Mouse (Mus musculus): ENCODE data around the gene Psmd2. TPM values are rescaled to one million over a fixed set of nuclear protein-coding genes. Genes with fewer than 3 reads are reported as not detected.
"Not testable (repeated sequence)": the region's sequence is repeated elsewhere in the genome, so short reads cannot be mapped to it uniquely, and the experiment has no call there.

Psmd2 gene
- polyA plus RNA-seq, 1 experiment from 2014 or later = 202 TPM

GRCm38 (mm10) chr16:20623211-20623610 is 28.2 kb upstream of the Psmd2 start:
- Histone ChIP-seq H3K4me1 (replicated peaks) (peaks cover 33% of the 10 kb centered on the region), H3K27ac (no peak overlapping the region), H3K4me2 (no peak overlapping the region), H3K27me3 (peaks cover 62% of the 10 kb centered on the region), H3K9me3 (replicated peaks) (no peaks in the 10 kb centered on the region), H3K36me3 (no peaks in the 10 kb centered on the region), H3K9ac (no peak overlapping the region), H3K4me3 (no peak overlapping the region)
- ATAC-seq (replicated peaks; ENCODE audit: insufficient number of reproducible peaks, insufficient read depth, low FRiP score, low read depth) = no peak
- WGBS = 44% methylated on average over 2 of the region's 2 CpGs

GRCm38 (mm10) chr16:20628871-20629391 is 22.5 kb upstream of the Psmd2 start:
- Histone ChIP-seq H3K36me3 (no peaks in the 10 kb centered on the region), H3K4me3 (no peak overlapping the region), H3K27me3 (peaks cover 40% of the 10 kb centered on the region), H3K9ac (no peak overlapping the region), H3K27ac (no peak overlapping the region), H3K4me1 (replicated peaks) (peaks cover 6% of the 10 kb centered on the region), H3K4me2 (no peak overlapping the region), H3K9me3 (replicated peaks) (no peaks in the 10 kb centered on the region)
- 60% methylated on average over 11 of the region's 11 CpGs for WGBS
- no peak for ATAC-seq (replicated peaks; ENCODE audit: insufficient number of reproducible peaks, insufficient read depth, low FRiP score, low read depth)

DNA sequence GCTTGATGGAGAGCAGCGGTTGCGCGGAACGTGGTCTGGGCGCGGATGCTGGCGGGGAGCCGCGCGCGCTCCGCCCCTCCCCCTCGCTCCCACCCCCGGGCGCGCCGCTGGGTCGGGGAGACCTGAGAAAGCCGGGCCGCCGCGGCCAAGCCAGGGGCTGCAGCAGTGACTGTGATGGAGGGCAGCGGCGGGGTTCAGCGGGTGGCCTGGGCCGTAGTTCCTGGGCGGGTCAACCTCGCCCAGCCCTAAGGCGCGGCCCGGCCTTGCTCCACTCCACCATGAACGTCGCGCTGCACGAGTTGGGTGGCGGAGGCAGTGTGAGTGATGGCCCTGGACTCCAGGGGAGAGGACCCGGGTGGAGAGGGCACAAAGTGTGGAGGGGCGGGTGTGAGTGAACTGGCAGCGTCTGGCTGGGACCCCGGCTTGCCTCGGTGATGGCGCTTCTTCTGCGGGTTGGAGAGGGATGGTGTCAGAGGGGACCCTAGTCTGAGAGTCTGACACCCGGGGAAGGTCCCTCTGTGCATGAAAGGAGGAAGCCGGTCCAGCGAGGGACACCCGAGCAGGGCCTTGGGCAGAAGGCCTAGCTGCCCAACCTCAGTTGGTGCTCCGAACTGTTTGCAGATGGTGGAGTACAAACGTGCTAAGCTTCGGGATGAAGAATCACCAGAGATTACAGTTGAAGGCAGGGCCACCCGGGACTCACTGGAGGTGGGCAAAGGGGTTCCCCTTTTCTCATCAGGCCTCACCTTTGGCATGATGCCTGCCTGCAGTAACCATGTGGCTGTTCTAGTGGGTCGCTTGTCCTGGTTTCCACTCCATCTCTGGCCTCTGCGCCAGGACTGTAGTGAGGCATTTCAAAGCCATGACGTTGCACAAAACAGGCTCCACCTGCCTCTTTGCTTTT is 21.5 kb upstream of the Psmd2 start, which contains the start of gene Ece2:
TSS of gene Ece2 (plus strand) at position 98 of the 904 bp plus-strand sequence.
- Histone ChIP-seq H3K4me3 (peak within 1 kb of the TSS; percentile 56), H3K27ac (no peak within 1 kb of the TSS), H3K9ac (peak within 1 kb of the TSS; percentile 59), H3K4me2 (peak within 1 kb of the TSS; percentile 95), H3K36me3 (no peaks in the 10 kb centered on the region), H3K4me1 (replicated peaks) (peaks cover 6% of the 10 kb centered on the region), H3K9me3 (replicated peaks) (no peaks in the 10 kb centered on the region), H3K27me3 (peaks cover 38% of the 10 kb centered on the region)
- 0 out of 2 replicates have a peak, but pooled peaks have one; percentile 50 for ATAC-seq (replicated peaks; ENCODE audit: insufficient number of reproducible peaks, insufficient read depth, low FRiP score, low read depth)
- 8% methylated on average over 53 of the region's 54 CpGs for WGBS

DNA sequence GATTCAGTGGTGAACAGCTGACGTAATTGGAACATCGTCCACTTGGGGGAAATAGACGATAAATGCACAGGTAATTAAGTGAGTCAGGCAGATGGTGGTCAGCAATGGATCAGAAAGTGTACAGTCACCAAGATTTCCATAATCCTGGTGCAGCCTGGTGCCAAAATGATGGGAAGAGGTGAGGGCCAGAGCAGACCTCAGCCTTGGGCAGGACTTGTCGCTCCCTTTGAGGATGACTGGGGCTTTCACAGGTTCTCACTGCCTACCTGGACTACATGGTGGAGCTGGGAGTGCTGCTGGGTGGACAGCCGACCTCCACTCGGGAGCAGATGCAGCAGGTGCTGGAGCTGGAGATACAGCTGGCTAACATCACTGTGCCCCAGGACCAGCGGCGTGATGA is 14.0 kb upstream of the Psmd2 start:
- Histone ChIP-seq H3K4me2 (no peak overlapping the region), H3K4me1 (replicated peaks) (no peaks in the 10 kb centered on the region), H3K9me3 (replicated peaks) (no peaks in the 10 kb centered on the region), H3K27me3 (peaks cover 4% of the 10 kb centered on the region; the same call in 1 of the 2 replicates), H3K9ac (no peak overlapping the region), H3K4me3 (no peak overlapping the region), H3K36me3 (no peaks in the 10 kb centered on the region), H3K27ac (no peak overlapping the region)
- 76% methylated on average over 8 of the region's 8 CpGs for WGBS
- no peak for ATAC-seq (replicated peaks; ENCODE audit: insufficient number of reproducible peaks, insufficient read depth, low FRiP score, low read depth)

DNA sequence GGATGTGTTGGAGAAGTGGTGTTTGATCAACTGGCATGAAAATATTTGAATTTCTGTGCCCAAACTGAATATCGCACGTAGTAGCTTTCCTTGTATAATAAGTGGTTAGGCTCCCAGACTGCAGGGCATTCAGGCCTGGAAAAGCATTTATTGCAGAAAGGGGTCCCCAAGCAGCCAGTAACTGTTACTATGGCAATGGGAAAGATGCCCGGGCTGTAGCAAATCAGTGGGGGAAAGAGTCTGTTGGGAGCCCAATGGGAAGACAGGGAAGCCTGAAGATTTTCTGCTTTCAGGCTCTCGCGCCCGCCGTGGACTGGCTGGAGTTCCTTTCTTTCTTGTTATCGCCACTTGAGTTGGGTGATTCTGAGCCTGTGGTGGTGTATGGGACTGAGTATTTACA is 13.1 kb upstream of the Psmd2 start:
- Histone ChIP-seq H3K27ac (no peak overlapping the region), H3K4me2 (no peak overlapping the region), H3K4me1 (replicated peaks) (no peaks in the 10 kb centered on the region), H3K9ac (no peak overlapping the region), H3K36me3 (no peaks in the 10 kb centered on the region), H3K9me3 (replicated peaks) (no peaks in the 10 kb centered on the region), H3K27me3 (peaks cover 4% of the 10 kb centered on the region; the same call in 1 of the 2 replicates), H3K4me3 (no peak overlapping the region)
- WGBS = 74% methylated on average over 8 of the region's 8 CpGs
- no peak for ATAC-seq (replicated peaks; ENCODE audit: insufficient number of reproducible peaks, insufficient read depth, low FRiP score, low read depth)

- H3K4me2 ChIP-seq = no peak overlapping the region
- no peaks in the 10 kb centered on the region for H3K4me1 ChIP-seq (replicated peaks)
- 8% methylated on average over 8 of the region's 8 CpGs for WGBS
- no peaks in the 10 kb centered on the region for H3K9me3 ChIP-seq (replicated peaks)
- H3K36me3 ChIP-seq = no peaks in the 10 kb centered on the region
- H3K9ac ChIP-seq = no peak overlapping the region
- no peak overlapping the region for H3K4me3 ChIP-seq
- H3K27me3 ChIP-seq = peaks cover 4% of the 10 kb centered on the region; the same call in 1 of the 2 replicates
- H3K27ac ChIP-seq = no peak overlapping the region
- no peak for ATAC-seq (replicated peaks; ENCODE audit: insufficient number of reproducible peaks, insufficient read depth, low FRiP score, low read depth)
Observed at GRCm38 (mm10) chr16:20642161-20642560, 9.3 kb upstream of the Psmd2 start.

GRCm38 (mm10) chr16:20643911-20644310 is 7.5 kb upstream of the Psmd2 start:
- H3K36me3 ChIP-seq = no peaks in the 10 kb centered on the region
- no peaks in the 10 kb centered on the region for H3K9me3 ChIP-seq (replicated peaks)
- WGBS = 73% methylated on average over 7 of the region's 7 CpGs
- no peaks in the 10 kb centered on the region; the same call in 1 of the 2 replicates for H3K27me3 ChIP-seq
- no peak overlapping the region for H3K27ac ChIP-seq
- H3K4me2 ChIP-seq = no peak overlapping the region
- ATAC-seq (replicated peaks; ENCODE audit: insufficient number of reproducible peaks, insufficient read depth, low FRiP score, low read depth) = no peak
- no peak overlapping the region for H3K4me3 ChIP-seq
- no peaks in the 10 kb centered on the region for H3K4me1 ChIP-seq (replicated peaks)
- no peak overlapping the region for H3K9ac ChIP-seq

- Histone ChIP-seq H3K4me3 (peak overlapping the region; percentile 89), H3K27ac (peak overlapping the region; percentile 45; the same call in 1 of the 2 replicates), H3K27me3 (peaks cover 3% of the 10 kb centered on the region; the same call in 1 of the 2 replicates), H3K4me2 (peak overlapping the region; percentile 82), H3K36me3 (peaks cover 24% of the 10 kb centered on the region), H3K9ac (peak overlapping the region; percentile 87), H3K4me1 (replicated peaks) (peaks cover 13% of the 10 kb centered on the region), H3K9me3 (replicated peaks) (no peaks in the 10 kb centered on the region)
- WGBS = 7% methylated on average over 12 of the region's 12 CpGs
- ATAC-seq (replicated peaks; ENCODE audit: insufficient number of reproducible peaks, insufficient read depth, low FRiP score, low read depth) = no peak
Observed at GRCm38 (mm10) chr16:20651947-20652310, 477 bp downstream of the Psmd2 start.

DNA sequence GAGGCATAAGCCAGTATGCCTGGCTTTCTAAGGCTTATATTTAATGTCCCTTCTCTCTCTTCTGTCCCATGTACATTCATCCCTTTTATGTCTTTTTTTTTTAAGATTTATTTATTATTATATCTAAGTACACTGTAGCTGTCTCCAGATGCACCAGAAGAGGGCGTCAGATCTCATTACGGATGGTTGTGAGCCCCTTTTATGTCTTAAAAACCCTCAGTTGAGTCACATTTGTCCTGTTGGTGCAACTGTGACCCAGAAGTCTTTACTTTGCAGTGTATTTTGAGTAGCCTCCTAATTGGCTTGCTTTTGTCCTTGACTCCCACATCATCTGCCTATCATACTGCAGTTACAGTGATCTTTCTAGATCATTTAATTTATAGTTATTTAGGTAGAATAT is 1.9 kb downstream of the Psmd2 start:
- no peak overlapping the region for H3K4me2 ChIP-seq
- peaks cover 3% of the 10 kb centered on the region; the same call in 1 of the 2 replicates for H3K27me3 ChIP-seq
- H3K4me3 ChIP-seq = no peak overlapping the region
- WGBS = 43% methylated on average over 2 of the region's 2 CpGs
- no peak overlapping the region for H3K27ac ChIP-seq
- H3K9ac ChIP-seq = no peak overlapping the region
- H3K4me1 ChIP-seq (replicated peaks) = peaks cover 13% of the 10 kb centered on the region
- peaks cover 37% of the 10 kb centered on the region for H3K36me3 ChIP-seq
- ATAC-seq (replicated peaks; ENCODE audit: insufficient number of reproducible peaks, insufficient read depth, low FRiP score, low read depth) = no peak
- no peaks in the 10 kb centered on the region for H3K9me3 ChIP-seq (replicated peaks)

GRCm38 (mm10) chr16:20657661-20658060 is 6.2 kb downstream of the Psmd2 start:
- Histone ChIP-seq H3K27ac (no peak overlapping the region), H3K4me1 (replicated peaks) (peaks cover 3% of the 10 kb centered on the region), H3K27me3 (no peaks in the 10 kb centered on the region), H3K9me3 (replicated peaks) (no peaks in the 10 kb centered on the region), H3K4me2 (no peak overlapping the region), H3K4me3 (no peak overlapping the region), H3K36me3 (peaks cover 80% of the 10 kb centered on the region), H3K9ac (no peak overlapping the region)
- WGBS = 89% methylated on average over 4 of the region's 4 CpGs
- ATAC-seq (replicated peaks; ENCODE audit: insufficient number of reproducible peaks, insufficient read depth, low FRiP score, low read depth) = no peak

- not testable (repeated sequence) for H3K9ac ChIP-seq; H3K4me3 ChIP-seq; ATAC-seq (replicated peaks; ENCODE audit: insufficient number of reproducible peaks, insufficient read depth, low FRiP score, low read depth); H3K4me2 ChIP-seq; H3K9me3 ChIP-seq (replicated peaks); H3K27ac ChIP-seq; H3K36me3 ChIP-seq; H3K27me3 ChIP-seq; H3K4me1 ChIP-seq (replicated peaks)
- 94% methylated on average over 5 of the region's 6 CpGs for WGBS
Observed at GRCm38 (mm10) chr16:20668013-20668412, 16.6 kb downstream of the Psmd2 start, which contains the start of gene Eif4g1. Gene Eif4g1, plus strand, starts transcription at chr16:20668313.
